Mouse (Mus musculus) forebrain, embryonic 14.5 days (tissue): ENCODE data around the gene Myo3b. TPM values are rescaled to one million over a fixed set of nuclear protein-coding genes. Genes with fewer than 3 reads are reported as not detected.

Experiments
- ATAC-seq: fragments of 200-750 bp; cut with Nextera tagmentation; 2 replicates; pipeline ENCODE4 v1.8.0; 2017; ENCODE audit warnings: mild to moderate bottlenecking, moderate library complexity
- DNase-seq: peaks from one replicate; pipeline ENCODE4 v3.0.0-alpha.2; 2015; ENCODE audit warnings: low spot score
- H3K27ac ChIP-seq: fragments of 300-500 bp; sonication (generic); 2 replicates; pipeline ENCODE4 v1.5.1; 2014; ENCODE audit warnings: low read depth, mild to moderate bottlenecking, control low read depth, low read length, moderate library complexity
- H3K27me3 ChIP-seq: fragments of 300-500 bp; sonication (generic); replicated peaks from 2 replicates; pipeline ENCODE4 v1.6.1; 2014; ENCODE audit warnings: low read length, control low read depth, mixed read lengths; ENCODE audit not compliant: control insufficient read depth, insufficient read depth
- H3K36me3 ChIP-seq: fragments of 300-500 bp; sonication (generic); 2 replicates; pipeline ENCODE4 v1.6.1; 2014; ENCODE audit warnings: low read length, control low read depth; ENCODE audit not compliant: control insufficient read depth, insufficient read depth
- H3K4me1 ChIP-seq: fragments of 300-500 bp; sonication (generic); 2 replicates; pipeline ENCODE4 v1.6.1; 2014; ENCODE audit warnings: antibody characterized with exemption, low read length, control low read depth; ENCODE audit not compliant: control insufficient read depth, insufficient read depth
- H3K4me2 ChIP-seq: fragments of 300-500 bp; sonication (generic); 2 replicates; pipeline ENCODE4 v1.6.1; 2014; ENCODE audit warnings: mild to moderate bottlenecking, control low read depth, low read length
- H3K4me3 ChIP-seq: fragments of 300-500 bp; sonication (generic); 2 replicates; pipeline ENCODE4 v1.5.1; 2014; ENCODE audit warnings: low read depth, low read length, control low read depth
- H3K9ac ChIP-seq: fragments of 300-500 bp; sonication (generic); 2 replicates; pipeline ENCODE4 v1.6.1; 2014; ENCODE audit warnings: mild to moderate bottlenecking, low read length, control low read depth, moderate library complexity
- H3K9me3 ChIP-seq: fragments of 300-500 bp; sonication (generic); replicated peaks from 2 replicates; pipeline ENCODE4 v1.6.1; 2016; ENCODE audit warnings: low read length, control low read depth, mixed read lengths; ENCODE audit not compliant: control insufficient read depth
- WGBS: fragments of 180-500 bp; shearing (Covaris S2); extraction: QIAGEN DNeasy Blood & Tissue Kit; methylation state at CpG from one replicate; pipeline ENCODE4 v1.1.7; 2014; 5-methylcytosine and 5-hydroxymethylcytosine counted together
- polyA plus RNA-seq: library from polyadenylated mRNA; unstranded; fragments of >200 nt; fragmentation: Nextera tagmentation; extraction: Ambion mirVana; gene quantifications from 2 replicates; pipeline ENCODE4 v1.2.1, GENCODE M21; 2014

Myo3b gene
- polyA plus RNA-seq, 1 experiment from 2014 or later = 0.09 TPM

- peak; percentile 96 for ATAC-seq
- no peak overlapping the region for H3K9ac ChIP-seq
- no peaks in the 10 kb centered on the region for H3K9me3 ChIP-seq
- no peaks in the 10 kb centered on the region for H3K36me3 ChIP-seq
- no peak overlapping the region for H3K4me3 ChIP-seq
- DNase-seq = peak; percentile 95
- 50% methylated on average over 12 of the region's 12 CpGs for WGBS
- H3K27me3 ChIP-seq = 0 out of 2 replicates have a peak, but pooled peaks cover 3% of the 10 kb centered on the region
- H3K27ac ChIP-seq = peak overlapping the region; percentile 79
- peak overlapping the region; percentile 16; the same call in 1 of the 2 replicates for H3K4me2 ChIP-seq
- H3K4me1 ChIP-seq = peaks cover 12% of the 10 kb centered on the region
These were observed 75.2 kb downstream of the Myo3b start for GRCm38 (mm10) chr2:70113798-70114782.

DNA sequence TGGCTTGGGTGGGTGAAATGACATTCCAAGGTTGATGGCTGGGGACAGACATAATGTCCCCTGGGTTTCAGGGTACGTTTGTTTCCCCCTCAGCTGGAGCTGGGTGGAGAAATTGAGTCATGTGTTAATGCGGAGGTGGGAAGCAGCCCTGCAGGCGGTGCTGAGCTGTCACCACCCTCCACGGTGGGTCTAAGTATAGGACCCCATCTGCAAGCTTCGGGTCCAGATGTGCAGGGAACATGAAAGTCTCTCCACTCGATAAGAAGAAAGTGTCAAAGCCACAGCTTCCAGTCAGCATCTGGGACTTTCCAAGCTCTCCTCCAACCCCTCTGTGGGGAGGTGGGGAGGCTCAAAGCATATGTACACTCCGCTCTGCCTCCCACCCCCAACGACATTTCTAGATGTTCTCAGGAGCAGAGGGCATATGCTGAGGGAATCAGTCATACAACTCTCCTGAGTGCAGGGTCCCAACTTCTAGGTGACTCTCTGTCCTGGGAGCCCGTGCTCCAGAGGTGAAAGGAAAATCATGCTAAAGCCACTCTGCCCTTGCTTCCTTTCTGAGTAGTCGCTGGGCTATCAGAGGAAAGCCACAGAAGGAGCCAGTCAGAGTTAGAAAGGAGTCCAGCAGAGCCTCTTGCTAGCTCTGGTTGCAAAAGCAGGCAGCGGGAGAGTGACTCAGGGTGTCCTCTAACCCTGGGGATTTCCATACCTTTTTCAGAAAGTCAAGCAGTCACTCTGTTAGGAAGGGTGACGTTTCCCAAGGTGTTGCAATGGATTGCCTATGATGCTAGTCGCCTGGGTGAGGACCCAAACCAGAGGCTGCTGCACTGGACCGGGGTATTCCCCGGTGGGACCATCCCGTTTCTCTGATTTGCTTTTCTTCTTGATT is 79.7 kb downstream of the Myo3b start:
- Histone ChIP-seq H3K4me3 (no peak overlapping the region), H3K4me1 (peaks cover 11% of the 10 kb centered on the region), H3K27me3 (0 out of 2 replicates have a peak, but pooled peaks cover 3% of the 10 kb centered on the region), H3K9ac (no peak overlapping the region), H3K4me2 (no peak overlapping the region), H3K27ac (no peak overlapping the region), H3K9me3 (no peaks in the 10 kb centered on the region), H3K36me3 (no peaks in the 10 kb centered on the region)
- 71% methylated on average over 16 of the region's 16 CpGs for WGBS
- ATAC-seq = no peak
- no peak for DNase-seq

DNA sequence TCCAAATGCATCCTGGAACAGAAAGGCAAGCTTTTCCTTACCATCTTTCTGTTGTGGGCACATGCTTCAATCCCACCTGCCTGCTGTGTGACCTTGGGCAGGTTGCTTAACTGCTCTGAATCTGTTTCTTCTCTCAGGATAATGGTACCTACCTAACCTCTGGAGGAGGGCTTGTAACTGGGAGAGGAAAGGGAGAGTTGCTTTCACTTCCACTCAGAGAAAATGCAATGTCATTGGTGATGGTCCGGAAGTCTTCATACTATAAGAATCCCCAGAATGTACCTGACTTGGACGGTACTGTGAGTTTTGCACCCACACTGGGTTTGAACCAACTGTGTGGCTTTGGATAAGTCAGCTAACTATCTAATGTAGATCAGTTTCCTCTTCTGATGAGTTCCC is 80.3 kb downstream of the Myo3b start:
- Histone ChIP-seq H3K4me1 (peaks cover 7% of the 10 kb centered on the region; the same call in 1 of the 2 replicates), H3K4me3 (no peak overlapping the region), H3K27ac (no peak overlapping the region), H3K27me3 (0 out of 2 replicates have a peak, but pooled peaks cover 3% of the 10 kb centered on the region), H3K36me3 (no peaks in the 10 kb centered on the region), H3K9ac (no peak overlapping the region), H3K4me2 (no peak overlapping the region), H3K9me3 (no peaks in the 10 kb centered on the region)
- 88% methylated on average over 2 of the region's 2 CpGs for WGBS
- ATAC-seq (no peak), DNase-seq (no peak)

DNA sequence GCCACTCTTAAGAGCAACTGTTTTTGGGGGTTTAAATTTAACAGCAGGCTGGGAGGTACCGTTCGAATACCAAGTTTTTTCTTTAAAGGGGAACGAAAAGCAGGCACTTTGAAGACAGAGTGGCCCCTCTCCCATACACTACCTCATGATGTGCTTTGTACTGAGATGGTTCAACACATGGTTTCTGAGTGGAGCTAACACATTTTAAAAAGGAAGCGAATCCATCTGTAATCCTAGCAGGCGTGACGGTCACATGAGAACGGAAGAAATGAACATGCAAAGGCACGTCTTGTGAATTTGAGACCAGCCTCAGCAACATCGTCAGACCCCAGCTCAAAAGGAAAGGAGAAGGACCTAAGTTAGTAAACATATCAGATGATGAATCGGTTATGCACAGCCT is 87.4 kb downstream of the Myo3b start:
- Histone ChIP-seq H3K4me3 (no peak overlapping the region), H3K36me3 (no peaks in the 10 kb centered on the region), H3K4me1 (peaks cover 15% of the 10 kb centered on the region), H3K27ac (0 out of 2 replicates have a peak overlapping the region, but pooled peaks have one; percentile 30), H3K9me3 (no peaks in the 10 kb centered on the region), H3K4me2 (peak overlapping the region; percentile 32), H3K27me3 (0 out of 2 replicates have a peak, but pooled peaks cover 6% of the 10 kb centered on the region), H3K9ac (peak overlapping the region; percentile 37)
- ATAC-seq (no peak), DNase-seq (no peak)
- 66% methylated on average over 10 of the region's 10 CpGs for WGBS

GRCm38 (mm10) chr2:70126783-70127182 is 87.9 kb downstream of the Myo3b start:
- Histone ChIP-seq H3K9me3 (no peaks in the 10 kb centered on the region), H3K27me3 (0 out of 2 replicates have a peak, but pooled peaks cover 6% of the 10 kb centered on the region), H3K27ac (peak overlapping the region; percentile 85; the same call in 1 of the 2 replicates), H3K4me2 (peak overlapping the region; percentile 32), H3K36me3 (no peaks in the 10 kb centered on the region), H3K4me3 (no peak overlapping the region; the same call in 1 of the 2 replicates), H3K4me1 (peaks cover 15% of the 10 kb centered on the region), H3K9ac (peak overlapping the region; percentile 37)
- DNase-seq (peak; percentile 97), ATAC-seq (peak; percentile 84)
- WGBS = under 1% methylated on average over 13 of the region's 13 CpGs

DNA sequence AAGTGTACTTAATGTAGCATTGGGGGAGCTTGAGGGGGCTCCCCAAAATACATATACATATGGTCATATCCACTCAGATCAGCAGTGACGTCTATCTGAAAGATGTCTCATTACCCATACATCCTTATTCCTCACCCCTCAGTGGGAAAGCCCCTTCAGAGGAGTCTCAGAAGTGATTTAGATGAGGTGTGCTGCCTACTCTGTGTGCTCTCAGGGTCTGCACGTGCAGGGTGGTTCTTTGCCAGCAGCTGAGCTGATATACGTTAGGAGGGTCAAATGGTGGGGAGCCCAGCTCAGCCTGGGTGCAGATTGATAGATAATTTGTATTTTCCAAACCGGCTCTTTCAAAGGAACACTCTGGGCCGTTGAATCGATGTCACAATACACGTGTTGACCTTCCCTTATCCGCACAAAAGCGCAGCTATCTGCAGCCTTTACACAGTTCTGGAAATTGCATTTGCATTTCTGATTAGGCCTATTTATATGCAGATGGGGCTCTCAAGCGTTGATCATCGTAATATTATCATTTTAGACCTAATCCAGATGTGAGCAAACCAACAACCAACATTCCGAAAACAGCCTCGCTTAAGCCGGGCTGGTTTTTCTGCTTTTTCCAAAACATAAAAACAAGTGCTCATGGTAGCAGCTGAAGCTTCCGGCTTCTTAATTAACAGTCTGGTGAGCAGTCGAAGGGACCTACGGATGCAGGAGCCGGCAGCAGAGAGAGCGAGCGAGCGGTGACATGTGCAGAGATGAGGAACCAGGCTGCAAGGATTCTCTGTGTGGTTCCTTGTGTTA is 88.6 kb downstream of the Myo3b start:
- peak overlapping the region; percentile 32 for H3K4me2 ChIP-seq
- 1% methylated on average over 21 of the region's 21 CpGs for WGBS
- ATAC-seq = peak; percentile 82
- no peaks in the 10 kb centered on the region for H3K9me3 ChIP-seq
- DNase-seq = peak; percentile 87
- peak overlapping the region; percentile 9; the same call in 1 of the 2 replicates for H3K9ac ChIP-seq
- H3K4me1 ChIP-seq = peaks cover 15% of the 10 kb centered on the region
- peak overlapping the region; percentile 85 for H3K27ac ChIP-seq
- H3K4me3 ChIP-seq = peak overlapping the region; percentile 1; the same call in 1 of the 2 replicates
- no peaks in the 10 kb centered on the region for H3K36me3 ChIP-seq
- H3K27me3 ChIP-seq = 0 out of 2 replicates have a peak, but pooled peaks cover 6% of the 10 kb centered on the region

GRCm38 (mm10) chr2:70128590-70128989 is 89.7 kb downstream of the Myo3b start:
- H3K27me3 ChIP-seq = 0 out of 2 replicates have a peak, but pooled peaks cover 6% of the 10 kb centered on the region
- peaks cover 15% of the 10 kb centered on the region for H3K4me1 ChIP-seq
- H3K4me2 ChIP-seq = no peak overlapping the region
- no peak overlapping the region for H3K4me3 ChIP-seq
- no peak for ATAC-seq
- H3K27ac ChIP-seq = peak overlapping the region; percentile 58
- no peak overlapping the region for H3K9ac ChIP-seq
- no peak for DNase-seq
- 62% methylated on average over 6 of the region's 6 CpGs for WGBS
- no peaks in the 10 kb centered on the region for H3K9me3 ChIP-seq
- no peaks in the 10 kb centered on the region for H3K36me3 ChIP-seq

DNA sequence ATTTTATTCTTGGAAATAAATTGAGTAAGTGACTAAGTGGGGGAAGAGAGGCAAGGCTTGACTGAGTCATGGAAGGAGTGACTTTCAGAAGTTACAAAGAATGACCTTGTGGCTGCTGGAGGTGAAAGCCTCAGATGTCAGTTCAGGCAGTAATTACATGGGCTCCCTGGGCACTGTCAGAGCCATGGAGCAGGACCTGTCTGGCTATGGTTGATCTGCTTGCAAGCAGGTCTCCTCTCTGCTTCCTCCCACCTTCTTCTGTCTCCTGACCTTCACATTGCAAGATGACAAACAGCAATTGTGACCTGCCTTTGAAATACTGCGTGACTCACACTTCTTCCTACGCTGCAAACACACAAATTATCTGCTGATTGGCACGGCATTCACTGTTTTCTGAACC is 90.6 kb downstream of the Myo3b start:
- H3K4me1 ChIP-seq = peaks cover 15% of the 10 kb centered on the region
- no peaks in the 10 kb centered on the region for H3K36me3 ChIP-seq
- DNase-seq (peak; percentile 24), ATAC-seq (no peak)
- H3K4me3 ChIP-seq = no peak overlapping the region
- 0 out of 2 replicates have a peak, but pooled peaks cover 6% of the 10 kb centered on the region for H3K27me3 ChIP-seq
- H3K4me2 ChIP-seq = no peak overlapping the region
- WGBS = 57% methylated on average over 3 of the region's 3 CpGs
- no peak overlapping the region for H3K9ac ChIP-seq
- no peaks in the 10 kb centered on the region for H3K9me3 ChIP-seq
- peak overlapping the region; percentile 52; the same call in 1 of the 2 replicates for H3K27ac ChIP-seq
